Mouse (Mus musculus) testis, adult 2 months (tissue): ENCODE measurements around the gene Pdlim7. TPM values are rescaled to one million over a fixed set of nuclear protein-coding genes. Genes with fewer than 3 reads are reported as not detected.
A peak's percentile ranks its signal among the peaks of the same experiment; 100 is the strongest.

Source experiments
- H3K27ac ChIP-seq: fragments of 200-500 bp; 2 replicates; pipeline ENCODE4 v1.5.1; 2012; ENCODE audit warnings: low read depth, low read length; ENCODE audit not compliant: control insufficient read depth, insufficient read depth
- H3K27me3 ChIP-seq: fragments of 200-500 bp; 2 replicates; pipeline ENCODE4 v1.6.1; 2012; ENCODE audit warnings: mild to moderate bottlenecking, low read length, moderate library complexity; ENCODE audit not compliant: control insufficient read depth, insufficient read depth
- H3K36me3 ChIP-seq: fragments of 200-500 bp; 2 replicates; pipeline ENCODE4 v1.6.1; 2012; ENCODE audit warnings: mild to moderate bottlenecking, low read length; ENCODE audit not compliant: control insufficient read depth, insufficient read depth
- H3K4me1 ChIP-seq: fragments of 200-500 bp; 2 replicates; pipeline ENCODE4 v1.6.1; 2012; ENCODE audit warnings: low read length; ENCODE audit not compliant: control insufficient read depth, insufficient read depth
- H3K4me3 ChIP-seq: fragments of 200-500 bp; 2 replicates; pipeline ENCODE4 v1.5.1; 2012; ENCODE audit warnings: low read depth, mild to moderate bottlenecking, low read length, moderate library complexity, mixed read lengths; ENCODE audit not compliant: control insufficient read depth
- CTCF ChIP-seq: fragments of 200-500 bp; IDR thresholded peaks from 2 replicates; pipeline ENCODE4 v1.5.1; 2012; ENCODE audit warnings: low read depth, mild to moderate bottlenecking, inconsistent platforms, low read length, moderate library complexity; ENCODE audit not compliant: control insufficient read depth, insufficient read depth, insufficient replicate concordance
- POLR2A ChIP-seq: fragments of 200-500 bp; IDR thresholded peaks from 2 replicates; pipeline ENCODE4 v1.6.1; 2012; ENCODE audit warnings: low read depth, mild to moderate bottlenecking, inconsistent platforms, low read length, moderate library complexity; ENCODE audit not compliant: control insufficient read depth
- polyA plus RNA-seq: library from polyadenylated mRNA; depleted of rRNA; stranded (reverse); fragments of >200 nt; gene quantifications from 2 replicates; pipeline ENCODE4 v1.2.3, GENCODE M21; 2012

Gene Pdlim7
- polyA plus RNA-seq, 1 experiment: 7.6 TPM

- TF ChIP-seq POLR2A: no peak
- TF ChIP-seq CTCF: no peak
- H3K4me1 ChIP-seq: peaks cover 27% of the 10 kb centered on the region
- peak overlapping the region; percentile 66 for H3K27ac ChIP-seq
- H3K4me3 ChIP-seq: peak overlapping the region; percentile 88
- H3K36me3 ChIP-seq: no peaks in the 10 kb centered on the region
- H3K27me3 ChIP-seq: no peaks in the 10 kb centered on the region
Observed at GRCm38 (mm10) chr13:55512379-55513031, 971 bp downstream of the Pdlim7 start.

- TF ChIP-seq POLR2A (no peak), CTCF (no peak)
- H3K4me1 ChIP-seq: peaks cover 27% of the 10 kb centered on the region
Observed at GRCm38 (mm10) chr13:55511492-55511861, 2.0 kb downstream of the Pdlim7 start.

GRCm38 (mm10) chr13:55510668-55511491, 2.6 kb downstream of the Pdlim7 start:
- Histone ChIP-seq H3K27me3 (no peaks in the 10 kb centered on the region), H3K27ac (peak overlapping the region; percentile 40), H3K36me3 (no peaks in the 10 kb centered on the region), H3K4me1 (peaks cover 27% of the 10 kb centered on the region), H3K4me3 (no peak overlapping the region)
- TF ChIP-seq CTCF (no peak), POLR2A (no peak)

More at GRCm38 (mm10) chr13:55511492-55511861, 2.0 kb downstream of the Pdlim7 start:
- Histone ChIP-seq H3K36me3 (no peaks in the 10 kb centered on the region), H3K27me3 (no peaks in the 10 kb centered on the region), H3K27ac (peak overlapping the region; percentile 40; the same call in 1 of the 2 replicates), H3K4me3 (no peak overlapping the region)

- H3K27me3 ChIP-seq: no peaks in the 10 kb centered on the region
- H3K27ac ChIP-seq: no peak overlapping the region
- TF ChIP-seq POLR2A: no peak
- no peak overlapping the region for H3K4me3 ChIP-seq
- no peaks in the 10 kb centered on the region for H3K36me3 ChIP-seq
- H3K4me1 ChIP-seq: peaks cover 27% of the 10 kb centered on the region
Observed at GRCm38 (mm10) chr13:55510332-55510667, 3.2 kb downstream of the Pdlim7 start.

GRCm38 (mm10) chr13:55508531-55508930, 4.9 kb downstream of the Pdlim7 start:
- H3K27me3 ChIP-seq: no peaks in the 10 kb centered on the region
- peaks cover 24% of the 10 kb centered on the region for H3K4me1 ChIP-seq
- TF ChIP-seq POLR2A (no peak), CTCF (no peak)
- H3K36me3 ChIP-seq: no peaks in the 10 kb centered on the region
- no peak overlapping the region for H3K27ac ChIP-seq
- no peak overlapping the region for H3K4me3 ChIP-seq

- H3K36me3 ChIP-seq: no peaks in the 10 kb centered on the region
- peaks cover 18% of the 10 kb centered on the region for H3K4me1 ChIP-seq
- no peak overlapping the region for H3K4me3 ChIP-seq
- H3K27ac ChIP-seq: no peak overlapping the region
- H3K27me3 ChIP-seq: no peaks in the 10 kb centered on the region
- TF ChIP-seq CTCF (no peak), POLR2A (no peak)
Observed at GRCm38 (mm10) chr13:55507877-55508276, 5.6 kb downstream of the Pdlim7 start.

GRCm38 (mm10) chr13:55506697-55507096, 6.8 kb downstream of the Pdlim7 start:
- Histone ChIP-seq H3K27me3 (no peaks in the 10 kb centered on the region), H3K27ac (no peak overlapping the region), H3K36me3 (no peaks in the 10 kb centered on the region), H3K4me3 (no peak overlapping the region), H3K4me1 (peaks cover 11% of the 10 kb centered on the region)
- TF ChIP-seq CTCF (no peak), POLR2A (no peak)

GRCm38 (mm10) chr13:55505810-55506209, 7.7 kb downstream of the Pdlim7 start:
- Histone ChIP-seq H3K27me3 (no peaks in the 10 kb centered on the region), H3K4me1 (peaks cover 4% of the 10 kb centered on the region; the same call in 1 of the 2 replicates), H3K36me3 (no peaks in the 10 kb centered on the region), H3K27ac (no peak overlapping the region), H3K4me3 (no peak overlapping the region)
- TF ChIP-seq POLR2A (no peak), CTCF (no peak)
